Mouse (Mus musculus) forebrain, embryonic 10.5 days (tissue): ENCODE measurements around the gene Gm49322. TPM values are rescaled to one million over a fixed set of nuclear protein-coding genes. Genes with fewer than 3 reads are reported as not detected.

ENCODE experiments used
- microRNA-seq: library from miRNA; unstranded; fragments of <30 nt; microRNA quantifications from one replicate; pipeline ENCODE4, GENCODE M21; 2017
- polyA plus RNA-seq: library from polyadenylated mRNA; unstranded; fragments of >200 nt; fragmentation: Nextera tagmentation; extraction: Ambion mirVana; gene quantifications from 2 replicates; pipeline ENCODE4 v1.2.1, GENCODE M21; 2016

Gm49322 gene
- polyA plus RNA-seq, 1 experiment from 2014 or later: 4.7 TPM

Small RNA genes lying within 50 kb of the gene (microRNA-seq; reads per million reads assigned to microRNA genes)
- gene Mir6912: not detected

Other genes starting within 250 kb of the Gm49322 start
- 0.43 and 0.71 TPM in 2 replicates for gene Plk5, start 249.6 kb upstream of the Gm49322 start, polyA plus RNA-seq
- gene Mex3d, start 218.4 kb upstream of the Gm49322 start, polyA plus RNA-seq: 6.8 and 7.0 TPM in 2 replicates
- 343 and 346 TPM in 2 replicates for gene Mbd3, start 206.5 kb upstream of the Gm49322 start, polyA plus RNA-seq
- 625 and 631 TPM in 2 replicates for gene Uqcr11, start 199.2 kb upstream of the Gm49322 start, polyA plus RNA-seq
- 191 and 199 TPM in 2 replicates for gene Tcf3, start 172.4 kb upstream of the Gm49322 start, polyA plus RNA-seq
- 0.05 and 0.07 TPM in 2 replicates for gene Onecut3, start 111.2 kb upstream of the Gm49322 start, polyA plus RNA-seq
- gene Atp8b3, start 66.9 kb upstream of the Gm49322 start, polyA plus RNA-seq: 0.51 and 0.71 TPM in 2 replicates
- 32.8 and 34.8 TPM in 2 replicates for gene Rexo1, start 44.5 kb upstream of the Gm49322 start, polyA plus RNA-seq
- gene Klf16, start 28.7 kb upstream of the Gm49322 start, polyA plus RNA-seq: 7.4 and 7.5 TPM in 2 replicates
- gene Abhd17a, start 15.7 kb upstream of the Gm49322 start, polyA plus RNA-seq: 71.8 and 75.5 TPM in 2 replicates
- gene Scamp4, start 3.1 kb upstream of the Gm49322 start, polyA plus RNA-seq: 91.5 and 93.0 TPM in 2 replicates
- 10.7 and 11.9 TPM in 2 replicates for gene Adat3, start 3.1 kb upstream of the Gm49322 start, polyA plus RNA-seq
- 123 and 133 TPM in 2 replicates for gene Csnk1g2, start 16.8 kb downstream of the Gm49322 start, polyA plus RNA-seq
- 71.6 and 78.1 TPM in 2 replicates for gene Btbd2, start 51.0 kb downstream of the Gm49322 start, polyA plus RNA-seq
- 91.0 and 100 TPM in 2 replicates for gene Mknk2, start 72.1 kb downstream of the Gm49322 start, polyA plus RNA-seq
- 53.9 and 54.7 TPM in 2 replicates for gene Mob3a, start 96.0 kb downstream of the Gm49322 start, polyA plus RNA-seq
- 7.7 and 10.9 TPM in 2 replicates for gene Izumo4, start 96.2 kb downstream of the Gm49322 start, polyA plus RNA-seq
- 58.2 and 58.7 TPM in 2 replicates for gene Ap3d1, start 136.2 kb downstream of the Gm49322 start, polyA plus RNA-seq
- gene Dot1l, start 149.2 kb downstream of the Gm49322 start, polyA plus RNA-seq: 20.8 and 21.7 TPM in 2 replicates
- 110 and 118 TPM in 2 replicates for gene Sf3a2, start 192.2 kb downstream of the Gm49322 start, polyA plus RNA-seq
- gene Plekhj1, start 192.6 kb downstream of the Gm49322 start, polyA plus RNA-seq: 196 and 197 TPM in 2 replicates
- gene Amh, start 199.2 kb downstream of the Gm49322 start, polyA plus RNA-seq: 0.09 TPM in 2 replicates
- 0.40 and 0.65 TPM in 2 replicates for gene Jsrp1, start 207.5 kb downstream of the Gm49322 start, polyA plus RNA-seq
- gene Oaz1, start 220.6 kb downstream of the Gm49322 start, polyA plus RNA-seq: 2,273 and 2,281 TPM in 2 replicates
- gene Lingo3, start 238.0 kb downstream of the Gm49322 start, polyA plus RNA-seq: 1.5 and 2.0 TPM in 2 replicates
- gene Lsm7, start 249.2 kb downstream of the Gm49322 start, polyA plus RNA-seq: 351 and 360 TPM in 2 replicates
- 43.9 and 44.9 TPM in 2 replicates for gene Sppl2b, start 249.3 kb downstream of the Gm49322 start, polyA plus RNA-seq